Mouse (Mus musculus): ENCODE data around the gene Prkcsh. TPM values are rescaled to one million over a fixed set of nuclear protein-coding genes. Genes with fewer than 3 reads are reported as not detected.

The Prkcsh gene
- polyA plus RNA-seq, 2 experiments: 29.2 to 45.1 TPM

DNA sequence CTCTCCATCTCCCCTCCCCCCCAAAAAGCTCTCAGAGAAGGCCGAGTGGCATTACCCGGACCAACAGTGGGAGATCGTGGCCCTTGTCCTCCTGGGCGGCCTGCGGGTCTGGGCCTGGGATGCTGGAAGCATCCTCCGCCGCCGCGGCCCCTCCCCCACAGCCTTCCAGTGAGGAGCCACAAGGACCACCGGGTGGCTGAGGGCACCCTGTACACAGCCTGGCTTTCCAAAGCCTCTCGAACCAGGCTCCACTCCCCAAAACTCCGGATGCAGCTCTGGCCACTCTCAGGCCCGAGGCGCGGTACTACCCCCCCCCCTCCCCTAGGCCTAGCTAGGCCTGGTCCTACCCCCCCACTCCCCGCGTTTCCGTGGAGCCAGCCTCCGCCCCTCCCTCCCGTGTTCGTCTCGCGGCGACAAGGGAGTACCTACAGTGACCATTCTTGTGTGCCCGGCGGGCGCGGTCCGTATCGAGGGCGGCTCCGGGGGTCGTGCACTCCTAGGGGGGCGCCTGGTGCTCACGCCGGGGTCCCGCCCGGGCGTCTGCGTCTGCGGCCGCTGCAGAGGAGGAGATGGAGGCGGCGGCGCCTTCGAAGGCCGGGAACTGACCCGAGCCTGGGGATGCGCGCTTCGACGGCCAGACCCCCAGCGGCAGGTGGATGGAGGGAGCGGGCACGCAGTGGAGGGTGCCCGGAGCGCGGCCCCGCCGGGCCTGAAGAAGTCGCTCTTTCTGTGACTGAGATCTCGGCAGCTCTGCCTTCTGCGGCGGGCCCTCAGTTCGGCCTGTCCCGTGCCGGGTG, 48.8 kb downstream of the Prkcsh start:
- TF ChIP-seq CTCF (IDR thresholded peaks at IDR 0.05; ENCODE audit: low read depth): no peak
- no peak for TF ChIP-seq EP300 (IDR thresholded peaks at IDR 0.05; ENCODE audit: low read depth)
- 4% methylated on average over 66 of the region's 67 CpGs for WGBS (ENCODE audit: insufficient replicate concordance)
- Histone ChIP-seq H3K27me3 (ENCODE audit: control insufficient read depth, insufficient read depth, low read length) (peaks cover 48% of the 10 kb centered on the region), H3K4me2 (ENCODE audit: low read depth) (peak overlapping the region; percentile 52), H3K9me3 (ENCODE audit: control insufficient read depth, low read length) (no peaks in the 10 kb centered on the region), H3K4me1 (replicated peaks; ENCODE audit: control insufficient read depth in 2 of 2, insufficient read depth in 2 of 2, low read length in 1 of 2) (peaks cover 7 to 11% of the 10 kb centered on the region in 2 experiments), H3K36me3 (replicated peaks; ENCODE audit: control insufficient read depth, insufficient read depth, low read depth) (no peaks in the 10 kb centered on the region), H3K27ac (no peak overlapping the region), H3K4me3 (ENCODE audit: insufficient read depth in 1 of 2, low read depth in 2 of 2, low read length in 2 of 2) (peak overlapping the region in 1 of 2 experiments; percentile 29; a peak in 1 of 4 replicates), H3K9ac (replicated peaks) (no peak overlapping the region)
- no peak for ATAC-seq (ENCODE audit: insufficient read depth)
- no peak for DNase-seq (ENCODE audit: low read depth in 3 of 3, low spot score in 3 of 3)

DNA sequence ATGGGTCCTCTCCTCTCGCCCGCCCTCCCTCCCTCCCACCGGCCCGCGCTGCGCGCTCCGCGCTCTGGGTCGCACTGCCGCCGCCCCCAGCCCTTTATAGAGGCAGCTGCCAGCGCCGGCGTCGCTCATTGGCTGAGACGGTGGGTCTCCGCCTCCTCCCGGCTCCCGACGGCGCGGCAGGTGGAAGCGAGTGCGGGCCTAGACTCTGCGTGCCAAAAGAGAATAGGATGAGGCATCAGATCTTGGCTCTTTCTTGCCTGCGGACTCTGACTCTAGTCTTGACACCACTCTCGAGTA, 49.3 kb downstream of the Prkcsh start, which contains the start of gene Elavl3:
Gene Elavl3, minus strand, starts transcription at position 66 of the 297 bp plus-strand sequence.
- no peak for DNase-seq (ENCODE audit: low read depth in 3 of 3, low spot score in 3 of 3)
- peaks cover 48% of the 10 kb centered on the region for H3K27me3 ChIP-seq (ENCODE audit: control insufficient read depth, insufficient read depth, low read length)

DNA sequence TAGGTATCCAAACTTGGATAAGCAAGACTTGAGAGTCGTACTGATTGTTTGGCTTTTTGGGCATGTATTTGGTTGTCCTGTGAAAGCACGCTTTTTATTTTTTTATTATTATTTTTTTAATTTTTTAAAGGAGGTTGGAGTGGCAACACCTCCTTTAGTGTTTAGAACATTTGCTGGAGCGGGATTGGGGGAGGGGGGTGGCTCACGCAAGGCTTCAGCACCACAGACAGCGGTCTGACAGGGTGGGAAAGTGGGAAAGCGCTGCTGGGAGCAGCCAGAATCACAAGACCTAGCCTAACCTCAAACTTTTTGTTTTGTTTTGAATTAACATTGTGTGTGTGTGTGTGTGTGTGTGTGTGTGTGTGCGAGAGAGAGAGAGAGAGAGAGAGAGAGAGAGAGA, 51.1 kb downstream of the Prkcsh start:
- Histone ChIP-seq H3K27me3 (ENCODE audit: control insufficient read depth, insufficient read depth, low read length) (peaks cover 48% of the 10 kb centered on the region), H3K9ac (replicated peaks) (no peak overlapping the region), H3K9me3 (ENCODE audit: control insufficient read depth, low read length) (no peaks in the 10 kb centered on the region), H3K4me3 (ENCODE audit: insufficient read depth in 1 of 2, low read depth in 2 of 2, low read length in 2 of 2) (no peak overlapping the region), H3K4me2 (ENCODE audit: low read depth) (no peak overlapping the region), H3K4me1 (replicated peaks; ENCODE audit: control insufficient read depth in 2 of 2, insufficient read depth in 2 of 2, low read length in 1 of 2) (peaks cover 7 to 11% of the 10 kb centered on the region in 2 experiments), H3K27ac (no peak overlapping the region), H3K36me3 (replicated peaks; ENCODE audit: control insufficient read depth, insufficient read depth, low read depth) (no peaks in the 10 kb centered on the region; the same call in 1 of the 2 replicates)
- DNase-seq (ENCODE audit: low read depth in 3 of 3, low spot score in 3 of 3) (no peak), ATAC-seq (ENCODE audit: insufficient read depth) (no peak)
- TF ChIP-seq CTCF (IDR thresholded peaks at IDR 0.05; ENCODE audit: low read depth) (no peak), EP300 (IDR thresholded peaks at IDR 0.05; ENCODE audit: low read depth) (no peak)
- WGBS (ENCODE audit: insufficient replicate concordance): 24% methylated on average over 7 of the region's 7 CpGs

More for the DNA sequence above, 49.3 kb downstream of the Prkcsh start, which contains the start of gene Elavl3:
- Histone ChIP-seq H3K4me1 (replicated peaks; ENCODE audit: control insufficient read depth in 2 of 2, insufficient read depth in 2 of 2, low read length in 1 of 2) (peaks cover 7 to 11% of the 10 kb centered on the region in 2 experiments), H3K27ac (no peak within 1 kb of the TSS), H3K4me3 (ENCODE audit: insufficient read depth in 1 of 2, low read depth in 2 of 2, low read length in 2 of 2) (peak within 1 kb of the TSS in 1 of 2 experiments; percentile 29; a peak in 2 of 4 replicates), H3K9ac (replicated peaks) (no peak within 1 kb of the TSS), H3K36me3 (replicated peaks; ENCODE audit: control insufficient read depth, insufficient read depth, low read depth) (no peaks in the 10 kb centered on the region), H3K4me2 (ENCODE audit: low read depth) (peak within 1 kb of the TSS; percentile 52), H3K9me3 (ENCODE audit: control insufficient read depth, low read length) (no peaks in the 10 kb centered on the region)
- 5% methylated on average over 28 of the region's 28 CpGs for WGBS (ENCODE audit: insufficient replicate concordance)
- no peak for ATAC-seq (ENCODE audit: insufficient read depth)
- TF ChIP-seq EP300 (IDR thresholded peaks at IDR 0.05; ENCODE audit: low read depth) (no peak), CTCF (IDR thresholded peaks at IDR 0.05; ENCODE audit: low read depth) (no peak)

DNA sequence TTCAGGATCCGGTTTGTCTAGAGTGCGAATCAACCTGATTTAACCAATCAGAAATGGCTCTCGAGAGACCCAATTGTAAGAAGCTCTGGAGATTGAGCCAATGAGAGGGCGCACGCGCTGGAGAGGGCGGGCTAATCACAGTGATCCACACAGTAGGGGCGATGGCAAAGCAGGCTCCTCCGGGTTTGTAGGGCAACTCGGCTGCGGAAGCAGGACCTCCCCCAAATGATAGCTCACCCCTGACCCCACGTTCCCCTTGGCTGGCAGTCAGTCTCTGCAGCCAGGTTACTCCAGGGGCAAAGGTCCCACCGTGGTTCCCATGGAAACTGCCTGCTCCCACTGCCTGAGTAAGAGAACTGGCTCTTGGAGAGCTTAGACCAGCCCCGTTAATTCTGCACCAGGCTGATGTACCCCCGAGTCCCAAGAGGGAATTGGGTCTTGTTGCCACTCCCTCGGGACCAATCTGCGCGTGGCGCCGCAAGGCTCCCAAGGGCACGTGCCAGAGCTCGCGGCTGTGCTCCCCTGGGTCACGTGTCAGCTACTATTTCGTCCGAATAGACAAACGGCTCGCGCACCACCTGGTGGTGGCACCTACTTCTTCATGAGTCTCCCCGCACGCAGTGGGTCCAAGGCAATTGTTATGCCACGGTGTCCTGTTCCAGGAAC, 51.9 kb downstream of the Prkcsh start:
- DNase-seq (ENCODE audit: low read depth in 3 of 3, low spot score in 3 of 3): peak; percentile 49 to 54 (median 52)
- no peak overlapping the region for H3K4me3 ChIP-seq (ENCODE audit: insufficient read depth in 1 of 2, low read depth in 2 of 2, low read length in 2 of 2)
- peaks cover 48% of the 10 kb centered on the region for H3K27me3 ChIP-seq (ENCODE audit: control insufficient read depth, insufficient read depth, low read length)
- WGBS (ENCODE audit: insufficient replicate concordance): 2% methylated on average over 32 of the region's 32 CpGs
- H3K9ac ChIP-seq (replicated peaks): no peak overlapping the region
- H3K9me3 ChIP-seq (ENCODE audit: control insufficient read depth, low read length): no peaks in the 10 kb centered on the region
- TF ChIP-seq CTCF (IDR thresholded peaks at IDR 0.05; ENCODE audit: low read depth): peak; percentile 82
- TF ChIP-seq EP300 (IDR thresholded peaks at IDR 0.05; ENCODE audit: low read depth): no peak
- ATAC-seq (ENCODE audit: insufficient read depth): peak; percentile 71
- H3K4me2 ChIP-seq (ENCODE audit: low read depth): peak overlapping the region; percentile 35; the same call in 1 of the 2 replicates
- H3K27ac ChIP-seq: no peak overlapping the region
- peaks cover 2% of the 10 kb centered on the region for H3K36me3 ChIP-seq (replicated peaks; ENCODE audit: control insufficient read depth, insufficient read depth, low read depth)
- H3K4me1 ChIP-seq (replicated peaks; ENCODE audit: control insufficient read depth in 2 of 2, insufficient read depth in 2 of 2, low read length in 1 of 2): peaks cover 7 to 11% of the 10 kb centered on the region in 2 experiments

DNA sequence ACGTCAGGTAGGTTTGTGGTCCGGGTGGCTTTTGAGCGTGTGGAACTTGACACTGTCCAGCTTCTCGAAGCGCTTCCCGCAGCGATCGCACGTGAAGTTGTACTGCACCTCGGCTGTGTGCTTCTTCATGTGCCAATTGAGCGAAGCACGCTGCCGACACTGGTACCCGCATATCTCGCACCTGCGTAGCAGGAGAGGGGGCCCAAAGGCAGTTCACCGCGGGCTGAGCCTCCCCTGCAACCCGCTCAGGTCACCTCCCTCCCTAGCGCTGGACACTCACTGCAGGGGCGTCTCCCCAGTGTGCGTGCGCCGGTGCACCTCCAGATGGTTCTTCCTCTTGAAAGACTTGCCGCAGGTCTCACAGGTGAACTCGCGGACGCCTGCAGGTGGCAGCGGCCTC, 53.1 kb downstream of the Prkcsh start:
- no peaks in the 10 kb centered on the region for H3K9me3 ChIP-seq (ENCODE audit: control insufficient read depth, low read length)
- no peak overlapping the region for H3K9ac ChIP-seq (replicated peaks)
- no peak overlapping the region for H3K4me2 ChIP-seq (ENCODE audit: low read depth)
- no peak overlapping the region for H3K4me3 ChIP-seq (ENCODE audit: insufficient read depth in 1 of 2, low read depth in 2 of 2, low read length in 2 of 2)
- H3K27ac ChIP-seq: no peak overlapping the region
- TF ChIP-seq EP300 (IDR thresholded peaks at IDR 0.05; ENCODE audit: low read depth) (no peak), CTCF (IDR thresholded peaks at IDR 0.05; ENCODE audit: low read depth) (no peak)
- peaks cover 37% of the 10 kb centered on the region for H3K27me3 ChIP-seq (ENCODE audit: control insufficient read depth, insufficient read depth, low read length)
- peaks cover 2 to 3% of the 10 kb centered on the region in 2 experiments; a peak in 2 of 4 replicates for H3K4me1 ChIP-seq (replicated peaks; ENCODE audit: control insufficient read depth in 2 of 2, insufficient read depth in 2 of 2, low read length in 1 of 2)
- ATAC-seq (ENCODE audit: insufficient read depth) (no peak), DNase-seq (ENCODE audit: low read depth in 3 of 3, low spot score in 3 of 3) (no peak)
- peaks cover 3% of the 10 kb centered on the region for H3K36me3 ChIP-seq (replicated peaks; ENCODE audit: control insufficient read depth, insufficient read depth, low read depth)
- WGBS (ENCODE audit: insufficient replicate concordance): 37% methylated on average over 29 of the region's 29 CpGs

Measured in liver, embryonic 14.5 days (tissue).